Mouse (Mus musculus) hindbrain, embryonic 14.5 days (tissue): ENCODE measurements around the gene Nfu1. TPM values are rescaled to one million over a fixed set of nuclear protein-coding genes. Genes with fewer than 3 reads are reported as not detected.

Source experiments
- ATAC-seq: fragments of 200-750 bp; cut with Nextera tagmentation; 2 replicates; pipeline ENCODE4 v1.8.0; 2017; ENCODE audit warnings: moderate number of reproducible peaks, mild to moderate bottlenecking, moderate TSS enrichment, moderate library complexity; ENCODE audit not compliant: low FRiP score
- DNase-seq: peaks from one replicate; pipeline ENCODE4 v3.0.0-alpha.2; 2015; ENCODE audit warnings: low spot score
- H3K27ac ChIP-seq: fragments of 300-500 bp; sonication (generic); 2 replicates; pipeline ENCODE4 v1.5.1; 2014; ENCODE audit warnings: mild to moderate bottlenecking, moderate library complexity
- H3K27me3 ChIP-seq: fragments of 300-500 bp; sonication (generic); 2 replicates; pipeline ENCODE4 v1.6.1; 2014; ENCODE audit warnings: mild to moderate bottlenecking, low read length, mixed read lengths; ENCODE audit not compliant: control insufficient read depth, insufficient read depth
- H3K36me3 ChIP-seq: fragments of 300-500 bp; sonication (generic); replicated peaks from 2 replicates; pipeline ENCODE4 v1.6.1; 2014; ENCODE audit not compliant: control insufficient read depth, insufficient read depth
- H3K4me1 ChIP-seq: fragments of 300-500 bp; sonication (generic); replicated peaks from 2 replicates; pipeline ENCODE4 v1.6.1; 2014; ENCODE audit warnings: antibody characterized with exemption, low read length, mixed read lengths; ENCODE audit not compliant: control insufficient read depth, insufficient read depth
- H3K4me2 ChIP-seq: fragments of 300-500 bp; sonication (generic); replicated peaks from 2 replicates; pipeline ENCODE4 v1.6.1; 2014; ENCODE audit warnings: mild to moderate bottlenecking, moderate library complexity
- H3K4me3 ChIP-seq: fragments of 300-500 bp; sonication (generic); replicated peaks from 2 replicates; pipeline ENCODE4 v1.5.1; 2014; ENCODE audit warnings: mild to moderate bottlenecking, low read length
- H3K9ac ChIP-seq: fragments of 300-500 bp; sonication (generic); 2 replicates; pipeline ENCODE4 v1.6.1; 2014
- H3K9me3 ChIP-seq: fragments of 300-500 bp; sonication (generic); 2 replicates; pipeline ENCODE4 v1.6.1; 2016; ENCODE audit warnings: low read length; ENCODE audit not compliant: control insufficient read depth
- WGBS: fragments of 180-500 bp; shearing (Covaris S2); extraction: QIAGEN DNeasy Blood & Tissue Kit; methylation state at CpG from one replicate; pipeline ENCODE4 v1.1.7; 2014; 5-methylcytosine and 5-hydroxymethylcytosine counted together
- polyA plus RNA-seq: library from polyadenylated mRNA; unstranded; fragments of >200 nt; fragmentation: Nextera tagmentation; extraction: Ambion mirVana; gene quantifications from 2 replicates; pipeline ENCODE4 v1.2.1, GENCODE M21; 2014

Nfu1 gene
- polyA plus RNA-seq: 137 and 146 TPM in 2 replicates

DNA sequence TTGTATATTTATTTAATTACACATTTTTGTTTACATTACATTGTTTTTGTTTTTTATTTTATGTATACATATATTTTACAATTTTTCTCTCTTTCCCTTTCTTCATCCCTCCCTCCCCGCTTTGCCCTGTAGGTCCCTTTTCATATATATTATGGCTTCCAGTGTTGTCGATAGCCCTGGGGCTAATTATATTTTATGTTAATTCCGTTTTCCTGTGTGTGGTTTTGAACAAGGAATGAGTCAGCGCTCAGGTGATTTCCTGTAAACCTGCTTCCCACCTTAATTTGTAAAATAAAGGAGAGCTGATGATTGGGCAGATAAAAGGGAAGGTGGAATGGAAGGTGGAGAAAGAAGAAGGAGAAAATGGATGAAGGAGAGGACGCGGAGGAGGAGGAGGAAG, at the start of gene Nfu1:
Gene Nfu1, plus strand, starts transcription at position 350 of the 400 bp plus-strand sequence.
- DNase-seq: no peak
- H3K36me3 ChIP-seq: peaks cover 9% of the 10 kb centered on the region; the same call in 1 of the 2 replicates
- peak within 1 kb of the TSS; percentile 85 for H3K27ac ChIP-seq
- H3K9me3 ChIP-seq: no peaks in the 10 kb centered on the region
- H3K27me3 ChIP-seq: no peaks in the 10 kb centered on the region
- peaks cover 8% of the 10 kb centered on the region for H3K4me1 ChIP-seq
- peak within 1 kb of the TSS; percentile 54 for H3K4me2 ChIP-seq
- ATAC-seq: no peak
- peak within 1 kb of the TSS; percentile 78 for H3K4me3 ChIP-seq
- WGBS: 81% methylated on average over 6 of the region's 6 CpGs
- peak within 1 kb of the TSS; percentile 94 for H3K9ac ChIP-seq

DNA sequence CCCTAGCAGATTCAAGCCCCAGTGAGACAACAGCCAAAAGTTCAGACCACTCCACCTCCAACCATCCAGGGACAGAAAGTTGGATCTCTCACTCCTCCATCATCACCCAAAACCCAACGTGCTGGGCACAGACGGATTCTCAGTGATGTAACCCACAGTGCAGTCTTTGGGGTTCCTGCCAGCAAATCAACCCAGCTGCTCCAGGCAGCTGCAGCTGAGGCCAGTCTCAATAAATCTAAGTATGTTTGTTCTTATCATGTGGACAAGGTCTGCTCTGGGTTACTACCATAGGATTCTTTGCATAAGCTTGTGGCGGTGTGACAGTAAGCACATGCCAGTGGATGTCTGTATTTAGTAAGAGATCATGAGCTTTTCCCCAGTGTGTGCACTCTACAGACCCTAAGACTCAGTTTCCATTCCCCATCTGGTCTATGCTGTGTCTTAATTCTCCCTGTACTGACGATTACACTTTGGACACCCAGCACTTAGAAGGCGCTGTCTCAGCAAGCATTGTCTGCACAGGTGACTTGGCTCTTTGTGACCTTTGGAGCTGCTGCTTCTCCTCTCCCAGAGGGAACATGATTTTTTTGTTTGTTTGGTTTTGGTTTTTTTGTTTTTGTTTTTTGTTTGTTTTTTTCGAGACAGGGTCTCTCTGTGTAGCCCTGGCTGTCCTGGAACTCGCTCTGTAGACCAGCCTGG, 44.9 kb upstream of the Nfu1 start:
- Histone ChIP-seq H3K9ac (no peak overlapping the region), H3K9me3 (no peaks in the 10 kb centered on the region), H3K4me2 (no peak overlapping the region), H3K27me3 (no peaks in the 10 kb centered on the region), H3K4me1 (no peaks in the 10 kb centered on the region), H3K4me3 (no peak overlapping the region), H3K27ac (no peak overlapping the region), H3K36me3 (peaks cover 97% of the 10 kb centered on the region)
- WGBS: 92% methylated on average over 7 of the region's 7 CpGs
- no peak for DNase-seq
- ATAC-seq: no peak

DNA sequence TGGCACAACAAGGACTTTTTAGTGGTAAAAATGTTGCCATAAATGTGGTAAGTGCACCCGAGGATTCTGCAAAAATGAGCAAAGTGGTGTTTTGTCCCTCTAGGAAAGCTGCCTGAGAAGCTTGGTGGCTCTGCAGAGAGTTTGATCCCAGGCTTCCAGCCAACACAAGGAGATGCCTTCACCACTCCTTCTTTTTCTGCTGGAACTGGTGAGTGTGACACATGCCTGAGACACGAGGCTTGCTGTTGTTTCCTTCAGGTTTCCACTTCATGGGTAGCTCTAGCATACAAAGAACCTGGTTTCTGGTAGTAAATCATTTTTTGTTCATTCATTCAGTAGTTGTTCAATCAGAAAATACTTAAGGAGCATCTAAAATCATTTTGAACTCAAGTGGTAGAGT, 41.9 kb upstream of the Nfu1 start:
- Histone ChIP-seq H3K27me3 (no peaks in the 10 kb centered on the region), H3K9me3 (no peaks in the 10 kb centered on the region), H3K9ac (no peak overlapping the region), H3K36me3 (peaks cover 94% of the 10 kb centered on the region), H3K4me2 (no peak overlapping the region), H3K4me3 (no peak overlapping the region), H3K27ac (no peak overlapping the region), H3K4me1 (no peaks in the 10 kb centered on the region)
- 93% methylated on average over 2 of the region's 2 CpGs for WGBS
- ATAC-seq (no peak), DNase-seq (no peak)

DNA sequence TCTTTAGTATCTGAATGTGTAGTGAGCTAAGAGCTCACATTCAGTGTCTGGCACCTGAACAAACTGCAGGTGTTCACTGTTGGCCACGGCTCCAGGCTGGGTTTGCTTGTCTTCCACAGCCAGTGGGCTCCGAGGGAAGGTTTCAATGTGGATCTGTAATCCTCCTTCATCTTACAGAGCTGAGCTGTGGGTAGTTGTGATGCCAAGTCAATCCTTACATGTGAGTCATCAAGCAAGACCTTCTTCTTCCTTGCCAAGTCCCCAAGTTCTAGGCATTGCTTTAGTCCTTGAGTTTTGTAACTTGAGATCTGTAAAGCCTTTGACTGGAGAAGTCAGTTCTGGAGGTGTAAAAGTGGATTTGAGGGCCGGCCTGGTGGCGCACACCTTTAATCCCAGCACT, 35.1 kb upstream of the Nfu1 start:
- Histone ChIP-seq H3K27ac (no peak overlapping the region), H3K36me3 (peaks cover 66% of the 10 kb centered on the region), H3K4me2 (no peak overlapping the region), H3K9me3 (no peaks in the 10 kb centered on the region), H3K27me3 (no peaks in the 10 kb centered on the region), H3K4me3 (no peak overlapping the region), H3K9ac (no peak overlapping the region), H3K4me1 (no peaks in the 10 kb centered on the region)
- DNase-seq (no peak), ATAC-seq (no peak)
- 97% methylated on average over 4 of the region's 4 CpGs for WGBS

DNA sequence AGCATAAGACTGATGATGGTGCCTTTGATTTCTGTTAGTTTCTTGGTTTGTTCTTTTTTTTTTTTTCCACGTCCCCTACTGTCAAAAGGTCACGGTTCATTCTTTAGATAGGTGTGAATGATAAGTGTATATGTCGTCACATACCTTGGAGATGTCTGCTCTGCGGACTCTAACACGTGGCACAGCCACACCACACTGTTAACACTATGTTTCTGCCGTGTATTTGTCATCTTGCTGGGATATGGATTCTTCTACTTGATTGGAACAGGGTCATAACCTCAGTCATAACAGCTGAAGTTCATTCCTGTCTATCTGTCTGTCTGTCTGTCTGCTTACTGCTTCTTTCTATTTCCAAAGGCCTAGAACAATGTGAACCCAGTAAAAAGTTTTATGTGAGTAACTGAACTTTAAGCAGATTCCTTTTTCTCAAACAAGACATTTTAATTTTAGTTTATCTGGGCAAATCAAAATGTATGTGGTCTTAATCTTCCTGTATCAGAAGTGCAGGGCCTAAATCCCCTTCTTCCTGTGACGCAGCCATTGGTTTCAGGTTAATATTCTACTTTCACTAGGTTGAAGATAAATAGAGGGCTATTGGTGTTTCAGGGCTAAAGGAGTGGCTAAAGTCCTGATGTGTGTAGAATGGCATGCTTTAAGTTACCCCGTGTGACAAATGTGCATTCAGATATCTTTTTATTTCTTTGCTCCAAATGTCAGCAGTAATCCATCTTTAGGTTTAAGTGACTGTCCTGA, 30.7 kb upstream of the Nfu1 start:
- Histone ChIP-seq H3K27ac (no peak overlapping the region), H3K4me3 (no peak overlapping the region), H3K36me3 (peaks cover 54% of the 10 kb centered on the region), H3K4me1 (no peaks in the 10 kb centered on the region), H3K4me2 (no peak overlapping the region), H3K9ac (no peak overlapping the region), H3K27me3 (no peaks in the 10 kb centered on the region), H3K9me3 (no peaks in the 10 kb centered on the region)
- DNase-seq (no peak), ATAC-seq (no peak)
- 85% methylated on average over 8 of the region's 8 CpGs for WGBS

DNA sequence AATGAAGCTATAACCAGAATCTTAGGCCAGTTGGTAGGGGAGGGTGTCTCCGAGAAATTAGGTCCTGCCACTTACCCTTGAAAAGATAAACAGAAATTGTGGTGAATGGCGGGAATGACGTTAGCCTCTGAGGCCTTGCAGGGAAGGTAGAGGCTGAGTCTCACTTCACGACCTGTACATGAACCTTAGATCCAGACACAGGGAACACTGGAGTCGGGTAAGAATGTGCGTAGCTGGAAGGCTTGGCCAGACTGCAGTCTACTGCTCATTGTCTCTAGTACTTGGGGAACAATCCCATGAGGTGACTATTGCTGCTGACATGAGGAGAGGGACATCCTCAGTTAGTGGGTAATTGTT, 30.1 kb upstream of the Nfu1 start:
- H3K9ac ChIP-seq: no peak overlapping the region
- no peak for DNase-seq
- no peak overlapping the region for H3K4me2 ChIP-seq
- H3K4me3 ChIP-seq: no peak overlapping the region
- no peak overlapping the region for H3K27ac ChIP-seq
- H3K27me3 ChIP-seq: no peaks in the 10 kb centered on the region
- no peak for ATAC-seq
- H3K4me1 ChIP-seq: no peaks in the 10 kb centered on the region
- H3K36me3 ChIP-seq: peaks cover 54% of the 10 kb centered on the region
- WGBS: 84% methylated on average over 6 of the region's 6 CpGs
- H3K9me3 ChIP-seq: no peaks in the 10 kb centered on the region

DNA sequence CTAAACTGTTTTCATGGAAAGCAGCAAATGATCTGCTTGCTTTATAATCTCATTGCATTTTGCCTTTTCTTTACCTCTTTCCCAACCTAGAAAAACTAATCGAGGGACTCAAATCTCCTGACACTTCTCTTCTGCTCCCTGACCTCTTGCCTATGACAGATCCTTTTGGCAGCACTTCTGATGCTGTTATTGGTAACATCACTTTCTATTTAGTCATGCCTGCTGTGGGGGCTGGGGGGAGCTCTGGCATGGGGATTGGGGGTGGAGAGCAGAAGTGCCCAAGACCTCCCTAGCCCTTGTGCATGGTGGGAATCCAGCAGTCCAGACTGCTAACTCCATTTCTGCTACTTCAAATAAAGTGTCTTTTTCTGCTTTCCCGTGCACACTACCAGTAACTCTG, 27.8 kb upstream of the Nfu1 start:
- Histone ChIP-seq H3K4me3 (no peak overlapping the region), H3K9me3 (no peaks in the 10 kb centered on the region), H3K4me1 (no peaks in the 10 kb centered on the region), H3K4me2 (no peak overlapping the region), H3K27me3 (no peaks in the 10 kb centered on the region), H3K27ac (no peak overlapping the region), H3K36me3 (peaks cover 66% of the 10 kb centered on the region), H3K9ac (no peak overlapping the region)
- 90% methylated on average over 2 of the region's 2 CpGs for WGBS
- ATAC-seq (no peak), DNase-seq (no peak)

DNA sequence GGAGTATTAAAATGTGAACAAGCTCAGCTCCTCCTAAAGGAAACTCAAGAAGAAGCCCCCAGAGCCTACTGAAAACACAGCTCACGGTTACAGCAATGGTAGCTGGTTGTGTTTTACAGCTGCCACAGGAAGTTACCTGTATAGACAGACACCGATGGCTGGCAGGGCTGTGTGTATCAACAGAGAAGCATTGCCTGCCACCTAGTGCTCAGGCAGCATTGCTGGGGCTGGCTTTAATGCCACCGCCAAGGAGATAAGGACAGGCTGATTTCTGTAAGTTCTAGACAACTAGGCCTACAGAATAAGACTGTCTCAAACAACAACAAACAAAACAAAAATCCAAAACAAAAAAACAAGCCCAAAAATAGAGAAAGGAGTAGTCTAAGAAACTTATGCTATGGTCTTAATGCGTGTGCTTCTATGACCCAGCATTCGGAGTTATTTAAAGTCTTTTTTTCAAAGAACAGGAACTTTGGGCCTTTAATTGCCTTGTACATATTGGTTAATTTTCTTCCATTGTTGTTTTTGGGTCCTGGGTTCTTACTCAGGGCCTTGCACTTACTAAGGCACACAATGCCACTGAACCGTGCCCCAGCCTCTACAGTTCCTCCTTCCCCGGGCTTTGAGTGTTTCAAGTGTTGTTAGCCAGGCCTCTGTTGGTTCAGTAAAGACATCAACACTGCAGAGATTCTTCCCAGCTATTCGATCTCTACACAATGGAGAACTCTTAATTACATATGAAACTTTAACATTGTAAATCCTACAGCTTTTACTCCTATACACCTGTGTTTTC, 23.5 kb upstream of the Nfu1 start:
- no peaks in the 10 kb centered on the region for H3K4me1 ChIP-seq
- no peak overlapping the region for H3K4me2 ChIP-seq
- H3K27ac ChIP-seq: no peak overlapping the region
- DNase-seq: no peak
- no peaks in the 10 kb centered on the region for H3K27me3 ChIP-seq
- H3K36me3 ChIP-seq: peaks cover 76% of the 10 kb centered on the region
- no peak overlapping the region for H3K9ac ChIP-seq
- H3K9me3 ChIP-seq: no peaks in the 10 kb centered on the region
- no peak for ATAC-seq
- 89% methylated on average over 8 of the region's 8 CpGs for WGBS
- H3K4me3 ChIP-seq: no peak overlapping the region

DNA sequence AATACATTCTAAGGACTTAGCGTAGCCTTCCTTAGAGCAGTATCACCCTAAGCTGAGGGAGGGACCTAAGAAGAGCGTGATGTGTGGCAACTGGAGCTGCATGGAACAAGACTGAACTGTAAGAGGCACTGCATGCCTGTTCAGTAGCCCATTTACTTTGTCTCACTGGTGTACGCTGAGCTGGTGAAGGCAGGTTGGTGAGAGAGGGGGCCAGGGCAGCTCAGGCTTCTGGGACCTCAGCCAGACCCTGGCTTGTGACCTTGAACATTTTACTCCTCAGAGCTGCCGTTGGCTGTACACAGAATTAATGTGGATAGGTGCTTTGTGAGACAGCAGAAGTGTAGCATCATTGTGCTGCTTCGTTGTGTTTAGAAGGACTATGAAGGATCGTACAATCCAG, 19.5 kb upstream of the Nfu1 start:
- WGBS: 85% methylated on average over 6 of the region's 6 CpGs
- Histone ChIP-seq H3K4me3 (no peak overlapping the region), H3K4me2 (no peak overlapping the region), H3K36me3 (peaks cover 42% of the 10 kb centered on the region), H3K9ac (no peak overlapping the region), H3K4me1 (no peaks in the 10 kb centered on the region), H3K9me3 (no peaks in the 10 kb centered on the region), H3K27ac (no peak overlapping the region), H3K27me3 (no peaks in the 10 kb centered on the region)
- ATAC-seq (no peak), DNase-seq (no peak)
